Mouse (Mus musculus): Measurements from ENCODE around the gene 2810004N23Rik. TPM values are rescaled to one million over a fixed set of nuclear protein-coding genes. Genes with fewer than 3 reads are reported as not detected.

Gene 2810004N23Rik
- polyA plus RNA-seq (2017; shearing (Covaris generic)) = 36.4 TPM

DNA sequence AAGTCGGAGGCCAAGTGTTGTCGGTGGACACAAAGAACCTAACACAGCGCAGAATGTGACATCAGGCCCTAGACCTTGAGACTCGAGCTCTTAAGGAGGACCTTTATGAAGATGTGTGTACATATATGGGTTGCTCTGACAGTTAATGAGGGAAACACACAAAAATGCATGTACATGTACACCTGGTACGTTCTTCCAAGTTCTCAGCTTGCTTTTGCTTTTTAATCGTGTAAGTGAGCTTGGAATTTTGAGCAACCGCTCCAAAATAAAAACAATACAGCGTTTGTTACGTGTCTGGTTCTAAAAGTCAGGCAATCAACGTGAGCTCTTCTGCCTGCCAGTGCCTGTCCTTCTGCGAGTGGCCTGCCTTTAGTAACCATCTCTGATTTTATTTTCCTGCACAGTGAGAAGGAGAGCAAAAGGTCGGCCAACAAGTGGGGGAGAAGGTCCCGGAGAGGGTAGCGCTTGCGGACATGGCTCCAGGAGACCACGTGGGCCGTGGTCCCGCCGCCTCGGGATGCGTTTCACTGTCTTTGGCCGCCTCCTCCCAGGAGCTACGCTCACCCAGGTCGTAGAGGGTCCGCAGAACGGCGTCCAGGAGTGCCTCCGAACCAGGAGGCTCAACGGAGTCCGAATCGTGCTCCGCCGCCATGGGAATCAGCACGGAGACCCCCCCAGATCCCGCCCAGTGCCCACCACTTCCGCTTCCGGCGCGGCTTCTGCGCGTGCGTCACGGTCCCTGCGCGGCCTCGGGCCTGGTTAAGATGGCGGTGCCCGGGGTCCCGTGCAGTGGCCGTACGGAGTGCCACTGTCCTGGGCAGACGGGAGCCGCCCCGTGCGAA lies at the start of gene 2810004N23Rik, which contains the start of gene Gnpat:
2810004N23Rik (minus strand) TSS at position 800 of the 842 bp plus-strand sequence.
Gnpat (plus strand) TSS at position 713 of the 842 bp plus-strand sequence.

DNA sequence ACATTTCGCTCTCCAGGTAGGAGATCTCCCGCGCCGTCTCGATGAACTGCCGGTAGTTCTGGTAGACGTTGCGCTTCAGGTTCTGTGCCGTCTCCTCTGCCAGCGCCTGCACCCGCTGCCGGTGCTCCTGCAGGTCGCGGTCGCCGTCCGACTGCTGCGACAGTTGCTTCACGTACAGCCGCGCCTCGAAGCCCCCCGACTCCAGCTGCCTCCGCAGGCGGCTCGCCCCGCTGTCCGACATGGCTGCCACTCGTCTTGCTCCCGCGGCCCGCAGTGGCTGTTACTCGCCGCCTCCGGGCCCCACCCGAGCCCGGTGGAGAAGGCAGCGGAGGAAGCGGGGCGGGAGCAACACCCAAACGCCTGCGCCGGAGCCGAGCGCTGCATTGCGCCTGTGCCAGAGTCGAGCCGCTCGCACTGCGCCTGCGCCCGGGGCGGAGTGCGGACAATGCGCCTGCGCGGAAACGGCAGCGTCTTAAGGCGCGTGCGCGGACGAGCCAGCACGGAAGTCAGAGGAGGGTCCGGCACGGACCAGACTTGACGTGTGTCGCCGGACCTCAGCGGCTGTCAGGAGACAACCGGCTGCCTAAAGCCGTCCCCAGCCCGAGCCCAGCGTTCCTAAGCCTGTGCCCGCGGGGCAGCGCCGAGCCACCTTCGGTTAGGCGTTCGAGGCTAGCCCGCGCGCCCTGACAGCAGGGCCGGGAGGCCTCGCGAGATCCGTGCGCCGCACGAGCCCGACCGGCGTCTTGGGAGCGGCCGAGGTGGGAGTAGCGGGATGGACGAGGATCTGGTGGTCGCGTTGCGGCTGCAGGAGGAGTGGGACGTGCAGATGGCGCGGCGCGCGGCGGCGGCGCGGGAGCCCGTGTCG lies 34.7 kb upstream of the 2810004N23Rik start, which contains the start of the genes Exoc8 and Sprtn:
Exoc8 (minus strand) TSS at position 320 of the 865 bp plus-strand sequence.
Sprtn (plus strand) TSS at position 501 of the 865 bp plus-strand sequence.

DNA sequence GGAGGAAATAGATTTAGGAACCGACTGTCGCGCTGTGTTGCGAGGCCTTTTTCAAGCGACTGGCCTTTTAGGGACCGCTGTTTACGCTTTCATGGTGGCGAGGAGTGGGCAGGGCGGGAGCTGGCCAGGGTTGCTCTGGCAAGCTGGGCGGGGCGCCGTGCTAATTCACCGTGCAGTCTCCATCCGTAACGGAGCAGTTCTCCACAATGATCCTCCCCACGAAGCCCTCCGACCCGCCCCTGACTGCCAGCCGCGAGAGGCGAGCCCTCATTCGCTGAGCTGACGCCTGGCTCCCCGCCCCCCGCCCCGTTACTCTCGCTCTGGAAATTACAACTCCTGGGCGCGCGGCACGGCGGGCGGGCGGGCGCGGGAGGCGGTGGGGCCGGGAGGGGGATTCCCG lies 70.2 kb downstream of the 2810004N23Rik start, which contains the start of gene Trim67:
Trim67 (plus strand) TSS at position 385 of the 400 bp plus-strand sequence.

Other genes starting within 250 kb of the 2810004N23Rik start
- 6.6 TPM for gene 2310022B05Rik, start 199.8 kb downstream of the 2810004N23Rik start, polyA plus RNA-seq (2017; shearing (Covaris generic))
- 102 TPM for gene Ttc13, start 141.1 kb downstream of the 2810004N23Rik start, polyA plus RNA-seq (2017; shearing (Covaris generic))
- gene Arv1, start 141.0 kb downstream of the 2810004N23Rik start, polyA plus RNA-seq (2017; shearing (Covaris generic)) = 24.3 TPM
- gene Fam89a, start 111.3 kb downstream of the 2810004N23Rik start, polyA plus RNA-seq (2017; shearing (Covaris generic)) = 15.3 TPM
- gene Trim67, start 70.0 kb downstream of the 2810004N23Rik start, polyA plus RNA-seq (2017; shearing (Covaris generic)) = not detected
- gene Gnpat, start 87 bp downstream of the 2810004N23Rik start, polyA plus RNA-seq (2017; shearing (Covaris generic)) = 93.4 TPM
- gene Exoc8, start 34.6 kb upstream of the 2810004N23Rik start, polyA plus RNA-seq (2017; shearing (Covaris generic)) = 16.4 TPM
- gene Sprtn, start 34.8 kb upstream of the 2810004N23Rik start, polyA plus RNA-seq (2017; shearing (Covaris generic)) = 5.8 TPM
- gene Egln1, start 86.2 kb upstream of the 2810004N23Rik start, polyA plus RNA-seq (2017; shearing (Covaris generic)) = 54.6 TPM
- 144 TPM for gene Tsnax, start 149.9 kb upstream of the 2810004N23Rik start, polyA plus RNA-seq (2017; shearing (Covaris generic))
- gene Disc1, start 191.1 kb upstream of the 2810004N23Rik start, polyA plus RNA-seq (2017; shearing (Covaris generic)) = 0.44 TPM